ENCODE assay signal across 8 mouse cellular contexts in genomic region chr12:36380806-36381205, GRCm38 (mm10). TPM values are rescaled to one million over a fixed set of nuclear protein-coding genes. Genes with fewer than 3 reads are reported as not detected.
DNase-seq lines count a peak whose midpoint lies in the region; ATAC-seq and TF ChIP-seq lines count a peak whose summit lies in the region.

No protein-coding gene starts in this region.

- H3K4me2 ChIP-seq in lung, postnatal 0 days (replicated peaks; ENCODE audit: low read depth, low read length), result peak overlapping the region; percentile 83
- peak overlapping the region; percentile 76 for H3K4me2 ChIP-seq in neural tube, embryonic 14.5 days (ENCODE audit: low read depth, low read length)

- DNase-seq in cerebellum, adult 18-20 months, result peak; percentile 4 to 19
- DNase-seq in cerebellum, adult 11-12 months, result no peak
- peak; percentile 24 for DNase-seq in lung, postnatal 0 days (ENCODE audit: low spot score)
- DNase-seq in lung, postnatal 10 days, result no peak
- peak; percentile 20 for DNase-seq in kidney, postnatal 14 days
- no peak for DNase-seq in c-Kit-positive CD71-positive TER-119-positive erythroid progenitor cells, embryonic 14.5 days (ENCODE audit: low spot score)
- DNase-seq in gastrocnemius, adult 18-20 months (ENCODE audit: low spot score), result no peak

- H3K36me3 ChIP-seq in lung, postnatal 0 days (ENCODE audit: insufficient read depth, low read length), result no peaks in the 10 kb centered on the region
- no peaks in the 10 kb centered on the region for H3K36me3 ChIP-seq in neural tube, embryonic 14.5 days (ENCODE audit: control insufficient read depth, insufficient read depth, low read length)

- no peak for TF ChIP-seq CTCF in lung, postnatal 0 days (IDR thresholded peaks at IDR 0.05)

- H3K27ac ChIP-seq in lung, postnatal 0 days (ENCODE audit: low read length), result no peak overlapping the region
- no peak overlapping the region for H3K27ac ChIP-seq in neural tube, embryonic 14.5 days (ENCODE audit: low read depth, low read length)

- 49% methylated on average over 5 of the region's 5 CpGs for WGBS in lung, postnatal 0 days
- WGBS in neural tube, embryonic 14.5 days, result 30% methylated on average over 5 of the region's 5 CpGs

- H3K4me3 ChIP-seq in lung, postnatal 0 days (ENCODE audit: low read depth, low read length), result peak overlapping the region; percentile 77; the same call in 1 of the 2 replicates
- H3K4me3 ChIP-seq in neural tube, embryonic 14.5 days (ENCODE audit: low read depth, low read length), result no peak overlapping the region

- H3K9ac ChIP-seq in lung, postnatal 0 days (replicated peaks; ENCODE audit: low read depth), result no peak overlapping the region
- H3K9ac ChIP-seq in neural tube, embryonic 14.5 days (replicated peaks; ENCODE audit: low read depth, low read length), result no peak overlapping the region

- TF ChIP-seq EP300 in lung, postnatal 0 days (IDR thresholded peaks at IDR 0.05), result no peak

- ATAC-seq in lung, postnatal 0 days, result no peak
- no peak for ATAC-seq in neural tube, embryonic 14.5 days (ENCODE audit: low read depth)

- no peaks in the 10 kb centered on the region for H3K4me1 ChIP-seq in lung, postnatal 0 days (ENCODE audit: insufficient read depth, low read depth, low read length)
- peaks cover 4% of the 10 kb centered on the region; the same call in 1 of the 2 replicates for H3K4me1 ChIP-seq in neural tube, embryonic 14.5 days (ENCODE audit: control insufficient read depth, insufficient read depth, low read length)

- no peaks in the 10 kb centered on the region for H3K9me3 ChIP-seq in lung, postnatal 0 days (ENCODE audit: low read length)
- H3K9me3 ChIP-seq in neural tube, embryonic 14.5 days (ENCODE audit: control insufficient read depth, low read length), result no peaks in the 10 kb centered on the region

- no peaks in the 10 kb centered on the region for H3K27me3 ChIP-seq in lung, postnatal 0 days (replicated peaks; ENCODE audit: insufficient read depth, low read length)
- no peaks in the 10 kb centered on the region for H3K27me3 ChIP-seq in neural tube, embryonic 14.5 days (ENCODE audit: control insufficient read depth, insufficient read depth, low read length)

RNA-seq across cellular contexts. Expression of gene Ispd, which starts 0.4 kb away (rescaled TPM):
- polyA plus RNA-seq in lung, postnatal 0 days (2015; fragmentation: Nextera tagmentation; extraction: Ambion mirVana), result 7.4 and 9.7 TPM in 2 replicates
- 17.0 and 18.0 TPM in 2 replicates for polyA plus RNA-seq in neural tube, embryonic 14.5 days (2014; fragmentation: Nextera tagmentation; extraction: Ambion mirVana)
- 1 to 10 TPM; 3.1 to 3.8 TPM for total RNA-seq in gastrocnemius, adult 18-20 months (2021)

RNA-seq across cellular contexts. Expression of gene D630036H23Rik, which starts 1.2 kb away (rescaled TPM):
- 3.6 and 3.8 TPM in 2 replicates for polyA plus RNA-seq in lung, postnatal 0 days (2015; fragmentation: Nextera tagmentation; extraction: Ambion mirVana)
- polyA plus RNA-seq in neural tube, embryonic 14.5 days (2014; fragmentation: Nextera tagmentation; extraction: Ambion mirVana), result 2.3 and 2.6 TPM in 2 replicates
- total RNA-seq in gastrocnemius, adult 18-20 months (2021), result under 1 TPM; 0.50 to 0.75 TPM

Comparison
In these comparisons a context has a peak if more than half of its experiments do, and no peak if none do; other contexts are left out.
1. DNase-seq: peak in cerebellum, adult 18-20 months (2 of 2), lung, postnatal 0 days (single experiment) and kidney, postnatal 14 days (single experiment); none in cerebellum, adult 11-12 months (single experiment), lung, postnatal 10 days (single experiment), c-Kit-positive CD71-positive TER-119-positive erythroid progenitor cells, embryonic 14.5 days (single experiment) and gastrocnemius, adult 18-20 months (single experiment).